Mouse (Mus musculus) CH12.LX (cell line): ENCODE measurements around the gene Dcst2. TPM values are rescaled to one million over a fixed set of nuclear protein-coding genes. Genes with fewer than 3 reads are reported as not detected.

Experiments
- DNase-seq: peaks from one replicate; pipeline ENCODE4 v3.0.0-alpha.2; 2013; ENCODE audit errors: extremely low read depth
- H3K27ac ChIP-seq: 2 replicates; pipeline ENCODE4 v1.5.1; 2012; ENCODE audit warnings: low read depth, mild to moderate bottlenecking, control low read depth, moderate library complexity; ENCODE audit not compliant: insufficient read depth
- H3K27me3 ChIP-seq: replicated peaks from 2 replicates; pipeline ENCODE3; 2012; ENCODE audit warnings: inconsistent platforms
- H3K36me3 ChIP-seq, 2 experiments: replicated peaks in 1 of 2; 2 replicates each; pipeline versions ENCODE3 to v1.6.1; 2012; ENCODE audit warnings: inconsistent platforms in 1 of 2, low read length in 1 of 2, mild to moderate bottlenecking in 1 of 2, mixed read lengths in 1 of 2, moderate library complexity in 1 of 2; ENCODE audit not compliant: control insufficient read depth in 1 of 2, insufficient read depth in 1 of 2
- H3K4me1 ChIP-seq, 2 experiments: 2 replicates each; pipeline ENCODE4 v1.6.1; 2012; ENCODE audit warnings: inconsistent platforms in 1 of 2, moderate library complexity in 1 of 2; ENCODE audit not compliant: insufficient read depth in 2 of 2, control insufficient read depth in 1 of 2
- H3K4me2 ChIP-seq: 2 replicates; pipeline ENCODE4 v1.6.1; 2012; ENCODE audit warnings: low read depth, mild to moderate bottlenecking, control low read depth; ENCODE audit not compliant: poor library complexity, insufficient read depth, severe bottlenecking
- H3K4me3 ChIP-seq, 3 experiments: fragments of 150-350 bp in 1 of 3; sonication (generic) in 1 of 3; replicated peaks in 1 of 3; 2 replicates each; pipeline versions ENCODE3 to v1.5.1; 2011 to 2012; ENCODE audit warnings: low read depth in 2 of 3, low read length in 2 of 3, mild to moderate bottlenecking in 2 of 3, moderate library complexity in 2 of 3, control low read depth in 1 of 3, improper control_type of control experiment in 1 of 3, inconsistent platforms in 1 of 3, mixed read lengths in 1 of 3; ENCODE audit not compliant: poor library complexity in 1 of 3
- H3K79me2 ChIP-seq: replicated peaks from 2 replicates; pipeline ENCODE4 v1.6.1; 2012; ENCODE audit warnings: mild to moderate bottlenecking, moderate library complexity; ENCODE audit not compliant: control insufficient read depth, poor library complexity, insufficient read depth, severe bottlenecking; ENCODE audit errors: extremely low read depth
- H3K9ac ChIP-seq: 2 replicates; pipeline ENCODE4 v1.6.1; 2012; ENCODE audit warnings: low read depth, mild to moderate bottlenecking, control low read depth, moderate library complexity; ENCODE audit not compliant: insufficient read depth
- H3K9me3 ChIP-seq: replicated peaks from 2 replicates; pipeline ENCODE3; 2012; ENCODE audit warnings: low read length, inconsistent platforms, mixed read lengths
- CTCF ChIP-seq, 2 experiments: IDR thresholded peaks in 1 of 2; conservative IDR thresholded peaks in 1 of 2; 2 replicates each; pipeline ENCODE4 v1.5.1; 2011 to 2012; ENCODE audit warnings: low read depth in 2 of 2, low read length in 2 of 2, improper control_type of control experiment in 1 of 2, inconsistent platforms in 1 of 2, mild to moderate bottlenecking in 1 of 2, moderate library complexity in 1 of 2
- EP300 ChIP-seq: IDR thresholded peaks from 2 replicates; pipeline ENCODE4 v1.6.1; 2011; ENCODE audit warnings: low read length, improper control_type of control experiment
- ETS1 ChIP-seq: conservative IDR thresholded peaks from 2 replicates; pipeline ENCODE4 v1.6.1; 2012; ENCODE audit warnings: low read depth, mild to moderate bottlenecking, inconsistent platforms, low read length, improper control_type of control experiment, moderate library complexity
- GABPA ChIP-seq: IDR thresholded peaks from 2 replicates; pipeline ENCODE4 v1.6.1; 2012; ENCODE audit warnings: low read depth, low read length, improper control_type of control experiment, inconsistent platforms; ENCODE audit not compliant: insufficient replicate concordance
- HCFC1 ChIP-seq: IDR thresholded peaks from 2 replicates; pipeline ENCODE4 v1.6.1; 2012; ENCODE audit warnings: low read depth, mild to moderate bottlenecking, inconsistent platforms, low read length, improper control_type of control experiment
- IRF4 ChIP-seq: IDR thresholded peaks from 2 replicates; pipeline ENCODE4 v1.6.1; 2014; ENCODE audit warnings: low read depth, mild to moderate bottlenecking, inconsistent platforms, low read length, improper control_type of control experiment
- JUND ChIP-seq: conservative IDR thresholded peaks from 2 replicates; pipeline ENCODE4 v1.6.1; 2011; ENCODE audit warnings: low read depth, low read length, improper control_type of control experiment
- KAT2A ChIP-seq: IDR thresholded peaks from 2 replicates; pipeline ENCODE4 v1.6.1; 2012; ENCODE audit warnings: low read length, improper control_type of control experiment, inconsistent platforms; ENCODE audit not compliant: insufficient replicate concordance
- MAX ChIP-seq: IDR thresholded peaks from 2 replicates; pipeline ENCODE4 v1.6.1; 2011; ENCODE audit warnings: low read length, improper control_type of control experiment
- MAZ ChIP-seq: IDR thresholded peaks from 2 replicates; pipeline ENCODE4 v1.6.1; 2012; ENCODE audit warnings: low read depth, mild to moderate bottlenecking, inconsistent platforms, low read length, improper control_type of control experiment, moderate library complexity
- MEF2A ChIP-seq: IDR thresholded peaks from 2 replicates; pipeline ENCODE4 v1.6.1; 2014; ENCODE audit warnings: low read depth, mild to moderate bottlenecking, inconsistent platforms, low read length, improper control_type of control experiment, borderline replicate concordance
- MXI1 ChIP-seq: IDR thresholded peaks from 2 replicates; pipeline ENCODE4 v1.6.1; 2011; ENCODE audit warnings: mild to moderate bottlenecking, low read depth, low read length, improper control_type of control experiment
- NELFE ChIP-seq: IDR thresholded peaks from 2 replicates; pipeline ENCODE4 v1.6.1; 2011; ENCODE audit warnings: low read depth, low read length, improper control_type of control experiment
- NRF1 ChIP-seq: IDR thresholded peaks from 2 replicates; pipeline ENCODE4 v1.6.1; 2014; ENCODE audit warnings: low read depth, mild to moderate bottlenecking, inconsistent platforms, low read length, improper control_type of control experiment, moderate library complexity
- PAX5 ChIP-seq: IDR thresholded peaks from 2 replicates; pipeline ENCODE4 v1.6.1; 2012; ENCODE audit warnings: low read length, inconsistent platforms, mixed read lengths
- POLR2A ChIP-seq: IDR thresholded peaks from 2 replicates; pipeline ENCODE4 v1.6.1; 2011; ENCODE audit warnings: low read depth, mild to moderate bottlenecking, improper control_type of control experiment, low read length
- POLR2AphosphoS2 ChIP-seq: IDR thresholded peaks from 2 replicates; pipeline ENCODE4 v1.6.1; 2011; ENCODE audit warnings: low read depth, low read length, improper control_type of control experiment
- RAD21 ChIP-seq: IDR thresholded peaks from 2 replicates; pipeline ENCODE4 v1.6.1; 2011; ENCODE audit warnings: low read depth, mild to moderate bottlenecking, low read length, improper control_type of control experiment, moderate library complexity
- RCOR1 ChIP-seq: conservative IDR thresholded peaks from 2 replicates; pipeline ENCODE4 v1.6.1; 2012; ENCODE audit warnings: low read depth, mild to moderate bottlenecking, inconsistent platforms, low read length, improper control_type of control experiment
- SIN3A ChIP-seq: IDR thresholded peaks from 2 replicates; pipeline ENCODE4 v1.6.1; 2012; ENCODE audit warnings: low read length, improper control_type of control experiment, inconsistent platforms
- TBP ChIP-seq: conservative IDR thresholded peaks from 2 replicates; pipeline ENCODE4 v1.6.1; 2011; ENCODE audit warnings: low read depth, low read length, improper control_type of control experiment
- TCF12 ChIP-seq: IDR thresholded peaks from 2 replicates; pipeline ENCODE4 v1.6.1; 2014; ENCODE audit warnings: low read depth, mild to moderate bottlenecking, inconsistent platforms, low read length, improper control_type of control experiment
- USF2 ChIP-seq: conservative IDR thresholded peaks from 2 replicates; pipeline ENCODE4 v1.6.1; 2011; ENCODE audit warnings: low read depth, low read length, improper control_type of control experiment
- ZC3H11A ChIP-seq: IDR thresholded peaks from 2 replicates; pipeline ENCODE4 v1.6.1; 2012; ENCODE audit warnings: low read depth, mild to moderate bottlenecking, inconsistent platforms, low read length, improper control_type of control experiment
- ZNF384 ChIP-seq: IDR thresholded peaks from 2 replicates; pipeline ENCODE4 v1.6.1; 2012; ENCODE audit warnings: low read depth, low read length, improper control_type of control experiment, inconsistent platforms
- dilution Hi-C: fragments of 300-500 bp; cut with MboI; formaldehyde crosslinking; loops from 2 replicates; pipeline ENCODE4 v1.14.3; 2020; ENCODE audit warnings: low sequenced_read_pairs; ENCODE audit not compliant: extremely low pct_unique_long_range_greater_than_20kb, extremely low pct_ligation_motif_present
- in situ Hi-C: fragments of 300-500 bp; cut with MboI; formaldehyde crosslinking; loops from 3 replicates; pipeline ENCODE4 v1.14.3; 2019; ENCODE audit warnings: low sequenced_read_pairs, low pct_ligation_motif_present, low pct_unique_long_range_greater_than_20kb, mixed read lengths
- polyA plus RNA-seq: library from polyadenylated mRNA; unstranded; fragments of >175 nt; gene quantifications from 2 replicates; pipeline ENCODE4 v1.2.1, GENCODE M21; 2012; ENCODE audit warnings: low read depth; ENCODE audit not compliant: insufficient read length
- total RNA-seq, 2 experiments: library from RNA; depleted of rRNA; stranded (reverse); fragments of 300-350 nt in 1 of 2; fragments of >200 nt in 1 of 2; gene quantifications; 2 replicates each; pipeline ENCODE4 v1.2.3; 2012 to 2014

Gene Dcst2
- total and polyA plus RNA-seq, 3 experiments, result 0.10 TPM; not detected in 2

GRCm38 (mm10) chr3:89380711-89381110 is 18.9 kb downstream of the Dcst2 start:
- no peaks in the 10 kb centered on the region for H3K9me3 ChIP-seq
- H3K9ac ChIP-seq, result no peak overlapping the region
- no peak overlapping the region for H3K4me2 ChIP-seq
- no peaks in the 10 kb centered on the region for H3K27me3 ChIP-seq
- dilution Hi-C loops (no loop called here), in situ Hi-C loops (no loop called here)
- no peak overlapping the region for H3K27ac ChIP-seq
- peaks cover 30 to 86% of the 10 kb centered on the region in 2 experiments for H3K4me1 ChIP-seq
- no peak for DNase-seq
- no peak overlapping the region for H3K4me3 ChIP-seq
- peaks cover 32% of the 10 kb centered on the region for H3K79me2 ChIP-seq
- no peak for TF ChIP-seq TBP
- no peak for TF ChIP-seq POLR2A
- TF ChIP-seq TCF12, result no peak
- no peak for TF ChIP-seq ZNF384
- TF ChIP-seq MAZ, result no peak
- TF ChIP-seq HCFC1, result no peak
- no peak for TF ChIP-seq ZC3H11A
- TF ChIP-seq USF2, result no peak
- no peak for TF ChIP-seq JUND
- no peak for TF ChIP-seq EP300
- TF ChIP-seq MXI1, result no peak
- TF ChIP-seq NRF1, result no peak
- no peak for TF ChIP-seq ETS1
- TF ChIP-seq GABPA, result no peak
- TF ChIP-seq RCOR1, result no peak
- no peak for TF ChIP-seq POLR2AphosphoS2
- TF ChIP-seq MEF2A, result no peak
- TF ChIP-seq RAD21, result no peak
- peaks cover 49 to 80% of the 10 kb centered on the region in 2 experiments for H3K36me3 ChIP-seq

- Histone ChIP-seq H3K9ac (no peak overlapping the region), H3K4me2 (no peak overlapping the region), H3K36me3 (peaks cover 49 to 78% of the 10 kb centered on the region in 2 experiments), H3K4me3 (no peak overlapping the region), H3K27me3 (no peaks in the 10 kb centered on the region), H3K9me3 (no peaks in the 10 kb centered on the region), H3K27ac (no peak overlapping the region), H3K79me2 (peaks cover 37% of the 10 kb centered on the region), H3K4me1 (peaks cover 30 to 91% of the 10 kb centered on the region in 2 experiments)
- DNase-seq, result no peak
- in situ Hi-C loops (no loop called here), dilution Hi-C loops (no loop called here)
- TF ChIP-seq MAX (no peak), SIN3A (no peak), PAX5 (no peak), RCOR1 (no peak), ZNF384 (no peak), CTCF (conservative IDR thresholded peaks at IDR 0.05 in 1 of 2, IDR thresholded peaks at IDR 0.05 in 1 of 2; ENCODE audit: low read depth in 2 of 2, low read length in 2 of 2) (no peak), ZC3H11A (no peak), HCFC1 (no peak), POLR2A (no peak), KAT2A (no peak), MXI1 (no peak), JUND (no peak), IRF4 (no peak), MAZ (no peak), NELFE (no peak)
Measured at GRCm38 (mm10) chr3:89381233-89381632, 19.5 kb downstream of the Dcst2 start.
